Mouse (Mus musculus) right cerebral cortex, adult 2 months (tissue): ENCODE results near the gene Ankrd7.
"Not testable (repeated sequence)": the region's sequence is repeated elsewhere in the genome, so short reads cannot be mapped to it uniquely, and the experiment has no call there.

Experiments used
- DNase-seq, 2 experiments: peaks; one replicate each; pipeline ENCODE4 v3.0.0; 2021 to 2022; ENCODE audit warnings: low spot score in 2 of 2

Ankrd7 gene

GRCm38 (mm10) chr6:18866018-18866417, at the start of gene Ankrd7:
TSS of gene Ankrd7 (plus strand) at chr6:18866318.
- DNase-seq, result no peak

DNA sequence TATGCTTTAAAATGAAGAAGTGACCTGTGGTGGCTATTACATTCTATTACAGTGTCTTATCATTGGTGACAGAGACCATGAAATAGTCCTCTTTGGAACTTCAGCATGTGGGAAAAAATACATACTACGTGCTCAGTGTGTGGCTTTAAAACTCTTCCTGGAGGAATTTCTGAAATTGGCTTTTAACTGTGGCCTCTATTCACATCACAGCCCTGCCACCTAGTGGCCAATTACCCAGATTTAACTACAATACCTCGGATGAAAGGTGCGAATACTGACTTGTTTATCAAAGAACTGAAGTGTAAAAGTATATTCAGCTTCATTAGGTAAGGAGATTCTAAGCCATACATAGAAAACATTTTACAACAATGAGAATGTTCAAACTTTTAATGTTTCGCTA, 46.8 kb upstream of the Ankrd7 start:
- peak; percentile 81 to 88 for DNase-seq

GRCm38 (mm10) chr6:18820246-18820645, 45.9 kb upstream of the Ankrd7 start:
- DNase-seq, result no peak

DNA sequence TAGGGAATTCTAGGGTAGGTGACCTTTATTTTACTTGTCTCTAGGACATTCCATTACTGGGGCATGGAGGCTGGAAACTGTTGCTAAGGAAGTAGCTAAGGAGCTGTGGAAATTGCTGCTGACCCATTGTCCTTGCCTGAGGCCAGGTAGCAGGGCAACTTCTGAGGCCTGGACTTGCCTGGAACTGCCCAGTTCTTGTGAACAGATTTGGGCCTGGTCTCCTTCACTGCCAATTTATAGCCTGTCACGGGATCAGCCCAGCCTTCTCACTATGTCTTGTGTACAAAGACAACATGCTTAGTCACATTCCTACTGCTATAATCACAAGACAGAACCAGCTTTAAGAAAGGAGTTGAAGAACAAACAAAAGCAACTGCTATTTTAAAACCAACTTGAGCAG, 43.3 kb upstream of the Ankrd7 start:
- no peak for DNase-seq

- DNase-seq, result no peak
Measured at GRCm38 (mm10) chr6:18832958-18833357, 33.2 kb upstream of the Ankrd7 start.

GRCm38 (mm10) chr6:18844529-18844928, 21.6 kb upstream of the Ankrd7 start:
- not testable (repeated sequence) for DNase-seq

- DNase-seq, result not testable (repeated sequence)
Measured at GRCm38 (mm10) chr6:18845571-18845970, 20.5 kb upstream of the Ankrd7 start.

DNA sequence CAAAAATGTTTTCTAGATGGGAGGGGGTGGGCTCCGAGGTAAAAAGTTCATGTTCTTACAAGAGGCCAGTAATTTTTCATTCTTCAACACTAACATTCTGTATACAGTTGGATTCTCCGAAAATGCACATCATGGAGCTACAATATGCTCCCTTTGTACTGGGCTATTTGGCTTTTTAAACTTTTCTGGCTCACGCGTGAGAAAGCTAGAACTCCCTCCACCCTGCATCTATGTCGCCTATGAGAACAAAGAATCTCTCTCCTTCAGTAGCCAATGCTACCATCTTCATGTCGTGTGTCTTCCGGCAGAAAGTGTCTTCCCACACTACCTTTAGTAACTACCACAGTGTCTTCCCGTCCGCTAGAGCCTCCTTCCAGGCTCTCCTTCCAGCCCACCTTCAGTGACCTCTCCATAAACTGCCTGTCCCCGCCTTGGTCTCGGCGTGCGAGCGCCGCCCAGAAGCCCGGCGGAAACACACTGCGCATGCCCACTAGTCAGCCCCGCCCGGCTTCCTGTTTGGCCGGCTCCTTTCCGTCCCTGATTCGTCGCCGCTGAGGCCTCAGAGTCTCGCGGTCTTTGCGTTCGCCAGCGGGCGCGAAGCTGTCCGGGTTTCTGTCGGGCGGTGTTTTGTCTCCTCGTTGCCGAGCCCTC, 17.9 kb upstream of the Ankrd7 start, which contains the start of gene Lsm8:
Lsm8 (plus strand) TSS at position 529 of the 651 bp plus-strand sequence.
- DNase-seq, result peak; percentile 95 to 97

DNA sequence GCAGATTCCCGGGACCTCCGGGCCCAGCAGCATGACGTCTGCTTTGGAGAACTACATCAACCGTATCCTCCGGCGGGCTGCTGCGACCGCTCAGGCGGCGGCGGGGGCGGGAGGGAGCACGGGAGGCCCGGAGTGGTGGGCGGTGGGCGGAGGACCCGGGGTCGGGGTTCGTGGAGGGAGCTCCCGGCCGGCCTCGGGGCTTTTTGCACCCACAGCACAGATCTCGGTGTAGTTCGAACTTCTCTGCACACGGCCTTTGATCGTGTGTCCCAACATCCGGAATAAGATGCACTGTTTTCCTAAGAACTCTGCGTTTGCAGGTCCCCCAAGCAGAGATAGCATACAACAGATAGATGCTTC, 17.4 kb upstream of the Ankrd7 start:
- DNase-seq, result no peak

DNA sequence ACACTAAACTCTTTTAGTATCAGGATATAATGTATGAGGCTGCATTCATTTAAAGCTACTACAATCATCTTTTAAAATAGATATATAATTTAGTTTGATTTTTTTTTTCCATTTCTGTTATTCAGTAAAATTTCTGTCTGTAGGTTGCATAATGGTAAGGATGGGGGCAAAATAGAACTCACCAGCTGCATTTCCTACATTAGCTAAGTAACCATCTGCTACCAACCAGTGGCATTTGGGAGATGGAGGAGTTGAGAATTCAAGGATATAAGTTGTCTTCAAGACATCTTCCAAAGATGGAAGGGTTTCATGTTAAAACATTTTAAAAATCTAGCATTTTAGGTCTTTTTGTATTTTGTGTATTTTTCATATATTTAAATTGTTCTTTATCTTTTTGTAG, 10.8 kb upstream of the Ankrd7 start:
- DNase-seq, result peak; percentile 44 to 51

GRCm38 (mm10) chr6:18856487-18857078, 9.5 kb upstream of the Ankrd7 start:
- DNase-seq, result no peak

DNA sequence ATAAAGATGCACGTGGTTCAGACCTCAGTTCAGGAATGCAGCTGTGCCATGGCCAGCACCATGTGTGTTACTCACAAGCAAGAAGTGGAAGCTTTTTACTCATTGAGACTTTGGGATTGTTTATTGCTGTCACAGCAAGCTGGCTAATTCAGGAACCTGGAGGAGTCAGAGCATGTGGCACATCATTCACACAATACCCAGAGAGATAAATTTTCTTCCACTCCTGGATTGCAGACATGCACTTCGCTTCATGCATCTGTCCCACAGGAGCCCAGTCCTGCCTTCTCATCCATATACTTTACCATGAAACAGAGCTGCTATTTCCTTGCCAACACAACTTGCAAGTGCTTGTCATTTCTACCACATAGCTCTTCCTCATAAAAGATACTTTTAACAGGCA, 22.9 kb downstream of the Ankrd7 start:
- DNase-seq, result peak; percentile 26 to 30

GRCm38 (mm10) chr6:18894142-18894541, 28.0 kb downstream of the Ankrd7 start:
- DNase-seq, result no peak

DNA sequence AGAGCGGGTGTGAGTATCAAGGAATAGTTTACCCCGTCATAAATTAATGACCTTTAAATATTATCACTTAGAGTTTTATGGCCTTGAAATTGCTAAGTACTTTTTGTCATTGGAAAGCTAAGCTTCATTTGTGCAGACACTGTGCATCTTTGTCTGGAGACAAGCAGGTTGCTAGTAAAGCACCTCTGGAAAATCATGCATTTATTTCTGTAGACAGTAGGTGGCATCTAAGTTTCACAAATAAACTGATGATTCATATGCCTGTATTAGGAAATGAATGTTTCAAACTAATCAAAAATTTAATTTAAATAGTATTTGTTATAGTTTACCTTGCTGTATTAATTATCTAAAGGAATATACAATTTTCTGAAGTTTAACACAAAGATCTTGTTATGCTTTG, 41.1 kb downstream of the Ankrd7 start:
- no peak for DNase-seq

DNA sequence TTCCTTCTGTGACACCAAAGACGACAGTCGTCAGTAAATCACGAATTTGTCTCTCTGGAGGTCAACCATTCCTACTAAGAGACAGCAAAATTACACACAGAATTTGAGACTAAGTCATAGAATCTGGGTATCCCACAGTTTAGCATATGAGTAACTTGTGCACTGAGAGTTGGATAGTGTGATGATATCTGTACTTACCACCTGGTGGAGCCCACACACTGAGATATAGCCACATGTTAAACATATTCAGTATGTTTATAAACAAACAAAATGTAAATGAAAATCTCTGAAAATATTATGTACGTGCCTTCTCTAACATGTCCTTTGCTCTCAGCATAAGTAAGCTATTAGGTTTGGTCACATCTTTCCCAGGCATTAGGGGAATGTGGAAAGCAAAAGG, 47.1 kb downstream of the Ankrd7 start:
- DNase-seq, result no peak

DNA sequence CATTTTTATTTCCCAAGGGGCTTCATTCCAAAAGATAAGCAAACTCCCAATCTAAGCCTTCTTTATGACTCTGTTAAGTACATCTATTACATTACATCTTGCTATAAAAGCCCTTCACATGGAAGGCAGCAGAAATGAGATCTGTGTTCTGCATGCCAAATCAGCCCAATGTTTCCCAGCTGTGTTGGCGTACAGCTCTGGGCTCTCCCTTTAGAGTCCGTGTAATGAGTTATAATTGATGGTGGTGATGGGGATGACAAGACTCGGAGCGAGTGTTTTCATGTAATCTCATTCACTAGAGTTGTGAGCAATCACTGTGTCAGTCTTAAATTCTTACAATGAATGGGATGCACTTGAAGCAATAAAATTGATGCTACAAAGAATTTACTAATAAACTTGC, 49.9 kb downstream of the Ankrd7 start:
- DNase-seq, result no peak

DNA sequence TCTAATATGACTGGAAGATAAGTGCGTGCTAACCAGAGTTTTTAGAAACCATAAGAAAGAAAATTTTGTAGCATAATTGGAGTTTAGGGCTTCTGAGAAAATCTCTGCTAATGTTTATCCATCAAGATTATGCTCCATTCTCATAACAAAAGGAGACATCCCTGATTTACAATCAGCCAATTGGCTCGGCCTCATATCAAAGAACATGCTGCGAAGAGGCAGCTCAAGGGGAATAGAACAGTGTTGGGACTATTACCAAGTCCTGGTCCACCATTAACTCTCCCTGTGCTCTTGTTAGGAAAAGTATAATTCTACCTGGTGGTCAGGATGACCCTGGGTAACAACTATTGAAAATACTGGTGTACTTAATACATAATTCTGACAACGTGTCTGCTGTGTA, 50.4 kb downstream of the Ankrd7 start:
- no peak for DNase-seq
